Mouse (Mus musculus) heart, adult 2 months (tissue): Measurements from ENCODE around the gene Fam83e.

Experiments
- CTCF ChIP-seq: fragments of 200-600 bp; IDR thresholded peaks from 2 replicates; pipeline ENCODE4 v1.8.1; 2022; ENCODE audit warnings: antibody characterized with exemption, mild to moderate bottlenecking, moderate library complexity
- POLR2A ChIP-seq: fragments of 200-500 bp; IDR thresholded peaks from 2 replicates; pipeline ENCODE4 v1.6.1; 2011; ENCODE audit warnings: mild to moderate bottlenecking, low read depth, low read length, control low read depth; ENCODE audit not compliant: insufficient read depth

- TF ChIP-seq POLR2A (no peak), CTCF (no peak)
Measured at GRCm38 (mm10) chr7:45713881-45714520, 7.0 kb upstream of the Fam83e start.
